ENCODE assay signal across 10 mouse cellular contexts in the genomic region with DNA sequence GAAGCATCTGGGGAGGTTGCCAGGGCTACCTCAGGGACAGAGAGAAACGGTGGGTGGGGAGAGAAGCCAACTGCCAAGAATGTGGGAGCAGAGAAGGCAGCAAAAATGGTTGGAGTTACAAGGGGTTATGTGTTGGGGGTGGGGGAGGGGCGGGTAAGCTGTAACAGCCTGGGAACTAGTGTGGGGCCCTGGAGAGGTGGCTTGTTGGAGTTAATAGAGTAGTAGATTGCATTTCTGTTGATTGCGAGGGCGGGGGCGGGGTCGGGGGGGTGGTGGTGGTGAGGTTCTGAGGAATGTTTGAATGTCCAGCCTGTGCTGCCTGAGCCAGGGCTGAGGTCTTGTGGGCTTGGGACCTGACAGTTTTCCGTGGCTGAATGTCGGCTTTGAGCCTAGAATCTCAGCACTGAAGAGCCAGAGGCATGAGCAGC. TPM values are rescaled to one million over a fixed set of nuclear protein-coding genes. Genes with fewer than 3 reads are reported as not detected.
DNase-seq lines count a peak whose midpoint lies in the region; ATAC-seq lines count a peak whose summit lies in the region.
"Had no signal": no experiment of that assay in that cellular context is flagged by ENCODE, and none has a peak within 500 bp of the region (broad histone marks: within the 10 kb centered on the region; RNA-seq: fewer than 3 reads in every experiment).

No protein-coding gene starts in this region.

- no peak overlapping the region for H3K9ac ChIP-seq in embryonic facial prominence, embryonic 14.5 days (ENCODE audit: low read depth, low read length)
- H3K9ac ChIP-seq in limb, embryonic 13.5 days: no peak overlapping the region

- peak overlapping the region; percentile 37 for H3K4me2 ChIP-seq in embryonic facial prominence, embryonic 14.5 days (ENCODE audit: low read depth, low read length)
- H3K4me2 ChIP-seq in limb, embryonic 13.5 days (replicated peaks): peak overlapping the region; percentile 37

- no peak overlapping the region for H3K4me3 ChIP-seq in embryonic facial prominence, embryonic 14.5 days (ENCODE audit: low read depth, low read length)
- no peak overlapping the region for H3K4me3 ChIP-seq in limb, embryonic 13.5 days

- peak; percentile 44; the same call in 1 of the 2 replicates for ATAC-seq in frontal cortex, adult (ENCODE audit: low TSS enrichment)
- peak; percentile 75 for ATAC-seq in embryonic facial prominence, embryonic 14.5 days (ENCODE audit: low read depth)
- ATAC-seq in limb, embryonic 13.5 days (ENCODE audit: low FRiP score, low read depth): peak; percentile 71

- H3K4me1 ChIP-seq in embryonic facial prominence, embryonic 14.5 days (ENCODE audit: control insufficient read depth, insufficient read depth, low read length): peaks cover 21% of the 10 kb centered on the region
- H3K4me1 ChIP-seq in limb, embryonic 13.5 days: peaks cover 18% of the 10 kb centered on the region

- no peaks in the 10 kb centered on the region for H3K27me3 ChIP-seq in embryonic facial prominence, embryonic 14.5 days (replicated peaks; ENCODE audit: control insufficient read depth, insufficient read depth, low read length)
- H3K27me3 ChIP-seq in limb, embryonic 13.5 days: no peaks in the 10 kb centered on the region

- H3K9me3 ChIP-seq in embryonic facial prominence, embryonic 14.5 days (ENCODE audit: control insufficient read depth, low read length): peaks cover 5% of the 10 kb centered on the region; the same call in 1 of the 2 replicates
- H3K9me3 ChIP-seq in limb, embryonic 13.5 days: 0 out of 2 replicates have a peak, but pooled peaks cover 2% of the 10 kb centered on the region

- 22% methylated on average over 7 of the region's 8 CpGs for WGBS in embryonic facial prominence, embryonic 14.5 days
- WGBS in limb, embryonic 13.5 days: 25% methylated on average over 8 of the region's 8 CpGs

- peaks cover 6% of the 10 kb centered on the region for H3K36me3 ChIP-seq in embryonic facial prominence, embryonic 14.5 days (ENCODE audit: control insufficient read depth, insufficient read depth, low read length)
- H3K36me3 ChIP-seq in limb, embryonic 13.5 days: peaks cover 20% of the 10 kb centered on the region

- peak overlapping the region; percentile 52; the same call in 1 of the 2 replicates for H3K27ac ChIP-seq in embryonic facial prominence, embryonic 14.5 days (replicated peaks; ENCODE audit: low read depth, low read length)
- H3K27ac ChIP-seq in limb, embryonic 13.5 days: peak overlapping the region; percentile 49; the same call in 1 of the 2 replicates

- no peak for DNase-seq in frontal cortex, postnatal 25 days (ENCODE audit: low spot score in 2 of 2)
- peak; percentile 27 for DNase-seq in ES-CJ7 (ENCODE audit: low read depth, low spot score)
- DNase-seq in embryonic facial prominence, embryonic 14.5 days (ENCODE audit: low spot score): peak; percentile 57
- DNase-seq in thymus, postnatal 25 days: no peak
- DNase-seq in layer of hippocampus, adult 8-10 months (ENCODE audit: low spot score in 2 of 2): no peak
- no peak for DNase-seq in kidney, adult 9 months
- DNase-seq: cerebellum, adult 8-10 months had no signal

RNA-seq across cellular contexts. Expression of a gene that starts 5.5 kb away (rescaled TPM):
- 19.1 and 30.3 TPM in 2 replicates for polyA plus RNA-seq in embryonic facial prominence, embryonic 14.5 days (2014; fragmentation: Nextera tagmentation; extraction: Ambion mirVana)
- 31.7 and 35.1 TPM in 2 replicates for polyA plus RNA-seq in limb, embryonic 13.5 days (2015; fragmentation: Nextera tagmentation; extraction: Ambion mirVana)
- 10 to 100 TPM; 16.5 to 23.9 (median 21.1) TPM for total RNA-seq in layer of hippocampus, adult 8-10 months (2022)

RNA-seq across cellular contexts. Expression of a gene that starts 30.1 kb away (rescaled TPM):
- 19.5 and 20.4 TPM in 2 replicates for polyA plus RNA-seq in embryonic facial prominence, embryonic 14.5 days (2014; fragmentation: Nextera tagmentation; extraction: Ambion mirVana)
- polyA plus RNA-seq in limb, embryonic 13.5 days (2015; fragmentation: Nextera tagmentation; extraction: Ambion mirVana): 27.8 and 29.1 TPM in 2 replicates
- 10 to 100 TPM; 17.8 to 22.8 (median 20.1) TPM for total RNA-seq in layer of hippocampus, adult 8-10 months (2022)

RNA-seq across cellular contexts. Expression of a gene that starts 41.3 kb away (rescaled TPM):
- 0.30 and 0.75 TPM in 2 replicates for polyA plus RNA-seq in embryonic facial prominence, embryonic 14.5 days (2014; fragmentation: Nextera tagmentation; extraction: Ambion mirVana)
- 0.41 and 0.69 TPM in 2 replicates for polyA plus RNA-seq in limb, embryonic 13.5 days (2015; fragmentation: Nextera tagmentation; extraction: Ambion mirVana)
- total RNA-seq in layer of hippocampus, adult 8-10 months (2022): 1 to 10 TPM in 1 of 4 experiments, under 1 TPM in 2, not detected in 1; 0.50 to 1.9 (median 0.58) TPM
- polyA plus RNA-seq: C2C12 had no signal

Comparison
In these comparisons a context has a peak if more than half of its experiments do, and no peak if none do; other contexts are left out.
1. DNase-seq: peak in ES-CJ7 (single experiment) and embryonic facial prominence, embryonic 14.5 days (single experiment); none in frontal cortex, postnatal 25 days (0 of 2), thymus, postnatal 25 days (single experiment), layer of hippocampus, adult 8-10 months (0 of 2) and kidney, adult 9 months (single experiment).
2. Peak in every context shown above with its lines, with median percentiles within 50 percentile points of each other: ATAC-seq.